Mouse (Mus musculus) ES-E14 (cell line): Measurements from ENCODE around the gene Lrp6.

Experiments used
- CHD2 ChIP-seq: IDR thresholded peaks from 2 replicates; pipeline ENCODE4 v1.6.1; 2014; ENCODE audit warnings: mild to moderate bottlenecking, low read depth, low read length, inconsistent platforms
- HCFC1 ChIP-seq: IDR thresholded peaks from 2 replicates; pipeline ENCODE4 v1.6.1; 2012; ENCODE audit warnings: low read length, inconsistent platforms, borderline replicate concordance; ENCODE audit not compliant: insufficient read depth
- MAFK ChIP-seq: IDR thresholded peaks from 2 replicates; pipeline ENCODE4 v1.6.1; 2014; ENCODE audit warnings: mild to moderate bottlenecking, low read depth, low read length, inconsistent platforms; ENCODE audit not compliant: insufficient read depth
- ZC3H11A ChIP-seq: IDR thresholded peaks from 2 replicates; pipeline ENCODE4 v1.6.1; 2012; ENCODE audit warnings: low read depth, mild to moderate bottlenecking, inconsistent platforms, low read length, borderline replicate concordance

DNA sequence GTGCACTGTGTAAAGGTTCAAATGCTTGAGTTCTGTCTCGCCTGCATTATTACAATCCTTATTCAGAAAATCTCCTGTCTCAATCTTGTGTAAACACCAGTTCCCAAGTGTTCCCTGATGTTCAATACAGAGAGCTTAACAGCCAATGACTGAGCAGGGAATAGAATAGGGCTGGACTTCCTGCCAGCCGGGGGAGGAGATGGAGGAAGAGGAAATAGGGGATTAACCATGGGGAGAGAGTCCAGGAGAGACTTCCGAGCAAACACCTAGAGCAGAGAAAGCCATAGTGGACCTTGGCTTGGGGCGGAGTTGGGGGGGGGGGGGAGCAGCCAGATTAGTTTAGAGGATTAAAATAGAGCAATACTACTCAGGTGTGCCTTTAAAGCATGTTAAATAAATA lies 51.3 kb downstream of the Lrp6 start:
- TF ChIP-seq MAFK (no peak), ZC3H11A (no peak), HCFC1 (no peak), CHD2 (no peak)
